Mouse (Mus musculus): Measurements from ENCODE around the gene Cdip1.

- TF ChIP-seq CTCF (IDR thresholded peaks at IDR 0.05; ENCODE audit: borderline replicate concordance, extremely low read depth, insufficient read depth, insufficient read length): no peak
- no peak for TF ChIP-seq POLR2A (IDR thresholded peaks at IDR 0.05; ENCODE audit: borderline replicate concordance, extremely low read depth, insufficient read depth, insufficient read length, poor library complexity, severe bottlenecking)
These were observed 28.3 kb upstream of the Cdip1 start for GRCm38 (mm10) chr16:4818349-4818748.
